Comparison of ENCODE assay signal across 8 mouse cellular contexts in genomic region chr2:134785970-134786855, GRCm38 (mm10). TPM values are rescaled to one million over a fixed set of nuclear protein-coding genes. Genes with fewer than 3 reads are reported as not detected.
DNase-seq lines count a peak whose midpoint lies in the region; ATAC-seq and TF ChIP-seq lines count a peak whose summit lies in the region.

TSS of gene Plcb1 (plus strand) at chr2:134786067.

- peak within 1 kb of the TSS; percentile 69 for H3K9ac ChIP-seq in lung, embryonic 14.5 days

- ATAC-seq in lung, embryonic 14.5 days (ENCODE audit: insufficient read depth), result peak; percentile 98
- 0 out of 2 replicates have a peak, but pooled peaks have one; percentile 13 for ATAC-seq in neutrophil, adult 5-6 weeks (ENCODE audit: extremely low read depth, insufficient number of reproducible peaks, low FRiP score, poor library complexity, severe bottlenecking)

- H3K4me3 ChIP-seq in hindbrain, embryonic 10.5 days, result peak within 1 kb of the TSS; percentile 74
- peak within 1 kb of the TSS; percentile 59 for H3K4me3 ChIP-seq in lung, embryonic 14.5 days (ENCODE audit: low read depth, low read length)

- peak within 1 kb of the TSS; percentile 88 for H3K27ac ChIP-seq in hindbrain, embryonic 10.5 days
- peak within 1 kb of the TSS; percentile 72; the same call in 1 of the 2 replicates for H3K27ac ChIP-seq in lung, embryonic 14.5 days (ENCODE audit: low read depth)

- H3K36me3 ChIP-seq in hindbrain, embryonic 10.5 days, result no peaks in the 10 kb centered on the region
- no peaks in the 10 kb centered on the region for H3K36me3 ChIP-seq in lung, embryonic 14.5 days (ENCODE audit: insufficient read depth)

- under 1% methylated on average over 87 of the region's 88 CpGs for WGBS in hindbrain, embryonic 10.5 days
- WGBS in lung, embryonic 14.5 days, result under 1% methylated on average over 87 of the region's 88 CpGs

- peak; percentile 90 for DNase-seq in NIH3T3 (ENCODE audit: low read depth)
- peak; percentile 94 to 96 for DNase-seq in cerebellum, postnatal 10 days
- peak; percentile 74 to 88 for DNase-seq in frontal cortex, postnatal 10 days (ENCODE audit: low spot score in 2 of 2)
- peak; percentile 88 for DNase-seq in hindbrain, embryonic 10.5 days (ENCODE audit: low spot score)
- DNase-seq in layer of hippocampus, adult 9-11 months, result peak; percentile 86
- DNase-seq in lung, embryonic 14.5 days, result peak; percentile 94
- peak; percentile 83 for DNase-seq in testis, postnatal 10 days (ENCODE audit: low spot score)

- TF ChIP-seq CTCF in lung, embryonic 14.5 days (IDR thresholded peaks at IDR 0.05; ENCODE audit: low read depth), result peak; percentile 84

- H3K4me1 ChIP-seq in hindbrain, embryonic 10.5 days (replicated peaks), result peaks cover 16% of the 10 kb centered on the region
- no peaks in the 10 kb centered on the region for H3K4me1 ChIP-seq in lung, embryonic 14.5 days (ENCODE audit: insufficient read depth)

- H3K4me2 ChIP-seq in lung, embryonic 14.5 days, result peak within 1 kb of the TSS; percentile 89

- no peaks in the 10 kb centered on the region for H3K9me3 ChIP-seq in hindbrain, embryonic 10.5 days
- no peaks in the 10 kb centered on the region for H3K9me3 ChIP-seq in lung, embryonic 14.5 days (ENCODE audit: low read depth, low read length)

- peaks cover 29% of the 10 kb centered on the region for H3K27me3 ChIP-seq in hindbrain, embryonic 10.5 days (ENCODE audit: insufficient read depth, poor library complexity, severe bottlenecking)
- no peaks in the 10 kb centered on the region for H3K27me3 ChIP-seq in lung, embryonic 14.5 days (ENCODE audit: insufficient read depth, low read length)

RNA-seq across cellular contexts. Expression of gene Plcb1, which starts in this region (rescaled TPM):
- 4.6 and 6.7 TPM in 2 replicates for polyA plus RNA-seq in hindbrain, embryonic 10.5 days (2016; fragmentation: Nextera tagmentation; extraction: Ambion mirVana)
- 21.5 and 26.9 TPM in 2 replicates for polyA plus RNA-seq in lung, embryonic 14.5 days (2014; fragmentation: Nextera tagmentation; extraction: Ambion mirVana)
- total RNA-seq in neutrophil, adult 5-6 weeks (2017), result 2.2 and 2.3 TPM in 2 replicates

Comparison
In these comparisons a context has a peak if more than half of its experiments do, and no peak if none do; other contexts are left out.
1. Peak in every context shown above with its lines: DNase-seq, ATAC-seq, H3K4me3 ChIP-seq and H3K27ac ChIP-seq.